Mouse (Mus musculus) hindbrain, embryonic 12.5 days (tissue): ENCODE measurements at regions not wholly inside any gene's neighbourhood (a gene's known extent, or its start where the extent isn't known, plus 50 kb on each side); places are given as distances from the start of the nearest gene placed in this dataset.

Source experiments
- ATAC-seq: fragments of 200-750 bp; cut with Nextera tagmentation; 2 replicates; pipeline ENCODE4 v1.8.0; 2017; ENCODE audit warnings: moderate TSS enrichment; ENCODE audit not compliant: low FRiP score
- H3K27ac ChIP-seq: fragments of 300-500 bp; sonication (generic); 2 replicates; pipeline ENCODE4 v1.5.1; 2016; ENCODE audit warnings: mild to moderate bottlenecking
- H3K27me3 ChIP-seq: fragments of 300-500 bp; sonication (generic); 2 replicates; pipeline ENCODE4 v1.6.1; 2016; ENCODE audit warnings: mild to moderate bottlenecking
- H3K36me3 ChIP-seq: fragments of 300-500 bp; sonication (generic); 2 replicates; pipeline ENCODE4 v1.6.1; 2016; ENCODE audit warnings: mild to moderate bottlenecking
- H3K4me1 ChIP-seq: fragments of 300-500 bp; sonication (generic); 2 replicates; pipeline ENCODE4 v1.6.1; 2016
- H3K4me2 ChIP-seq: fragments of 300-500 bp; sonication (generic); replicated peaks from 2 replicates; pipeline ENCODE4 v1.6.1; 2016; ENCODE audit warnings: mild to moderate bottlenecking
- H3K4me3 ChIP-seq: fragments of 300-500 bp; sonication (generic); 2 replicates; pipeline ENCODE4 v1.5.1; 2016; ENCODE audit warnings: mild to moderate bottlenecking
- H3K9ac ChIP-seq: fragments of 300-500 bp; sonication (generic); 2 replicates; pipeline ENCODE4 v1.6.1; 2016; ENCODE audit warnings: mild to moderate bottlenecking, moderate library complexity
- H3K9me3 ChIP-seq: fragments of 300-500 bp; sonication (generic); replicated peaks from 2 replicates; pipeline ENCODE4 v1.6.1; 2016; ENCODE audit warnings: mild to moderate bottlenecking
- WGBS: fragments of 180-500 bp; shearing (Covaris S2); methylation state at CpG from one replicate; pipeline ENCODE4 v1.1.7; 2016; 5-methylcytosine and 5-hydroxymethylcytosine counted together

DNA sequence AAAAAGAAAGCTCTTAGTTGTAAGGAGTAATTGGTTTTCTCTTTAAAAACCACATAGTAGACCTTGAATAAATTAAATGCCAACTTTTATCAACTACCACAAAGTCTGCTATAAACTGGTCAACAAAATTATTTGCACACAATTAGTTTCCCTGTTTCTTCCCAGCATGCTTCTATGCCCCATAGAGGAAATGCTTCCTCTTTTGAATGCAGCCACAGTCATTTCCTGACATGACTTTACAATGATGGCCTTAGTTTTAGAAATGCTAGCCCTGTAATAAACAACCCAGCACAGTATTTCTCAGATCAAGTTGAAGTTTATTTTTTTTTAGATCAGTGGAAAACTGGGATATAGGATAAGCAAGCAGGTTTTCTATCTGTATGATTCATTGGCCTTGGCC, 768.5 kb upstream of the Klhl1 start:
- Histone ChIP-seq H3K4me2 (no peak overlapping the region), H3K9ac (no peak overlapping the region), H3K9me3 (no peaks in the 10 kb centered on the region), H3K4me1 (no peaks in the 10 kb centered on the region), H3K27ac (no peak overlapping the region), H3K4me3 (no peak overlapping the region), H3K27me3 (no peaks in the 10 kb centered on the region), H3K36me3 (no peaks in the 10 kb centered on the region)
- no peak for ATAC-seq

DNA sequence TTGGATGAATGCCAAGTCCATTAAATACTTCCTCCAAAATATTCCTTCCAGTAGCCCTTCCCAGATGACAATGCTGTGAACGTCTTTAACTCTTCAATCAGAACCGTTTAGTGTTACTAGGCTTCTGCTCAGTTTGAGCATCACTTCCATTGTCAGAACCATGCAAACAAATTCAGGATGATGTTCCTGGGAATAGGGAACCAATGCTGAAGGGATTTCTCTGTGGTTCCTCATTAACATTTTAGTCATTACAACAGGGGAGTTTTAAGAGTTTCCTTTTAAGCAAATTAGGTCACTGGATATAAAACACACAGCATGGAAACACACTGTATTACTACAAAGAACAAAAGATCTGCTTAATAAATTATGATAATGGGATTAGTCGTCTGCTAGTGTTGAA, 739.6 kb upstream of the Klhl1 start:
- H3K36me3 ChIP-seq: no peaks in the 10 kb centered on the region
- H3K4me2 ChIP-seq: no peak overlapping the region
- no peaks in the 10 kb centered on the region for H3K4me1 ChIP-seq
- 43% methylated on average over 3 of the region's 3 CpGs for WGBS
- no peak overlapping the region for H3K27ac ChIP-seq
- H3K4me3 ChIP-seq: no peak overlapping the region
- H3K27me3 ChIP-seq: no peaks in the 10 kb centered on the region
- no peak for ATAC-seq
- no peak overlapping the region for H3K9ac ChIP-seq
- no peaks in the 10 kb centered on the region for H3K9me3 ChIP-seq
